Mouse (Mus musculus) G1E (cell line): ENCODE data around the gene Ogfod1.

Experiments
- CTCF ChIP-seq: IDR thresholded peaks from 2 replicates; pipeline ENCODE4 v1.5.1; 2012; ENCODE audit warnings: low read depth, low read length, inconsistent platforms, mixed read lengths
- GATA1 ChIP-seq: IDR thresholded peaks from 2 replicates; pipeline ENCODE4 v1.6.1; 2012; ENCODE audit warnings: borderline replicate concordance, low read length, inconsistent platforms, mixed read lengths

DNA sequence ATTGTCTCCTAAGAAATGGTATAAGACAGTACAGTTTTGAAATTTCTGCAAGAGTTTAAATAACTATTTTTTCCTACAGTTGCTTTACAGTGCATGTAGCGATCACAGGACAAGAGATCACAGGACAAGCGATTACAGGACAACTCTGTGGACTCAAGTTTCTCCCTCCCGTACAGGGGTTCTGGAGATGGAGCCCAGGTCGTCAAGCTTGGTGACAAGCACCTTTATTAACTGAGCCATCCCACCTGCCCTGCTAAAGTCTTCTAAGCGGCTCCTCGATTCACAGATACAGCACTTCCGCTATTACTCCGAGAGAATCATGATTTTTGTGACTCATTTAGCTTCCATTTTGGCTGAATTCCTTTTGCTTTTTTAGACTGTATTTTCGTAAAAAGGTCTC is 7.3 kb upstream of the Ogfod1 start:
- TF ChIP-seq GATA1 (no peak), CTCF (no peak)
